Mouse (Mus musculus) kidney, postnatal 25 days (tissue): ENCODE data around the gene Map3k6.

Source experiments
- DNase-seq, 2 experiments: peaks; one replicate each; pipeline ENCODE4 v3.0.0; 2021; ENCODE audit warnings: mixed read lengths in 2 of 2

Gene Map3k6

DNA sequence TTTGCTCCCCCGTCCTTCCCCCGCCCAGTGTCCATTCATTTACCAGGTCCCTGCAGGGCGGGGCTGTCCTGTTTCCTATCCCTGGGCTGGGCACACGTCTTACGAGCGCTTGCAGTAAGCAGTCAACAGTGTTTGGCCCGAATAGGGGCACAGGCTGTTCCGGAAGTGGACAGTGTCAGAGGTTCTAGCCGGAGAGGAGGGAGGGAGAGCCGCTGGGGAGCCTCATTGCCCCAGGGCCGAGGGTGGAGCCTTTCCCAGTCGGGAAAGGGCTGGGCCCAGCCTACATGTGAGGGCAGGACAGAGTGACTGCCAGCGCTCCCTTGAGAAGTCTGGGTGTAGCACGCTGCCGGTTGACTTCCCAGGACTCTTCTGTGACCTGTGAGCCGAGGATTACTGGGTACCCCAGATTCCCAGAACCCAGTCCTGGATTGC, at the start of gene Map3k6:
Gene Map3k6 (plus strand): TSS at position 329 of the 432 bp plus-strand sequence.
- DNase-seq = peak; percentile 84 to 96

GRCm38 (mm10) chr4:133194482-133194881, 46.1 kb upstream of the Map3k6 start:
- no peak for DNase-seq

- no peak for DNase-seq
These were observed 45.6 kb upstream of the Map3k6 start for GRCm38 (mm10) chr4:133195014-133195413.

DNA sequence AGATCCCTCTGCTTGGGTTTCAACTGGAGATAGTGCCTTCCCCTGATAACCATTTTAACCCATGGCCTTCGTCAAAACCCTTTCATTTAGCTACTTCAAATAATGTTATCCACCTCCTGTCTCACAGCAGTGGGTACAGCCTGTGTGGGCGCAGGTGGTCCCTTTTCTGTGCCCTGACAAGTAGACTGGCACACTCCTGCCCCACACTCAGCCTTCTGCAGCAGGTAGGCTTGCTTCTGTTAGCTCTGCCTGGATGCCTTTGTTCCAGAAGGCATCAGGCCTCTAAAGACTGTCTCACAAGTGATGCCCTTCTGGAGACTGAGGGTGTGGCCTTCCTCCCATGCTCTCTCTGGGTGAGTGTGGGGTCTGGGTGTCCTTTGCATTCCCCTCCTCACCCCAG, 44.5 kb upstream of the Map3k6 start:
- no peak for DNase-seq

DNA sequence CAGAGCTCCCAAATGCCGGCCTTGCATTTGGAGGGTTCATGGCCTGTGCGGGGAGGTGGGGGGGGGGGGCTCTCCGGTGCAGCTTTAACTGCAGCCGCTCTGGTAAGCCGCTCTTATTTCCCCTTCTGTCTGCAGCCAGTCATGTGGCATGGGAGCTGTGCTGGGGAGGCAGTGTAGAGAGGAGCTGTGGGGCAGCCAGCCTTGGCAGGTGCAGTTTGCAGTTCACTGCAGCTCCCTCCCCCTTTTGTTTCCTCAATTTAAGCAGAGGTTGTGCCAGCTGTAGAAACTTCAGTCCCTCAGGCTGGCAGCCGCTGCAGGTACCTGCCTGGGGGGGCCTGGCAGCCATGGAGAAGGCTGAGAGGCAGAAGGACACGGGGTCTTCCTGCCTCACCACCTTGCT, 43.8 kb upstream of the Map3k6 start:
- peak in 1 of 2 experiments; percentile 76 for DNase-seq

DNA sequence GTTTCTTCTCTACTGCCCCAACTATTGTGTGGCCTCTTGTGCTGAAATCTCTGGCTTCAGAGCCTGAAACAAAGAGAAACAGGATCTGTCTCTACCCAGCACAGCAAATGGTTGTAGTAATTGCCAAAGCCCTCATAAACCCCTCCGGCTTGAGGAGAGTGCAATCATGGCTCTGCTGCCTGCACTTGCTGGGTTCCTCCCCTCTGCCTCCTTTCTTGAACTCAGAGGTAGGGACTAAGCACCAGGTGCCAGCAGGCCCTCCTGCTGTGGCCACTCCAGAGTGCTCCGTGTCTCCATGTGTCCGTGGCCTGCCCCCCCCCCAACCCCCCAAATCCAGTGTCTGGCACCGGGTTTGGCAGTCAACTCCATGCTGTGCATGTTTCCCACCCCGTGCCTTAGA, 43.3 kb upstream of the Map3k6 start:
- DNase-seq = no peak

GRCm38 (mm10) chr4:133197801-133198286, 42.8 kb upstream of the Map3k6 start:
- peak; percentile 64 to 89 for DNase-seq

DNA sequence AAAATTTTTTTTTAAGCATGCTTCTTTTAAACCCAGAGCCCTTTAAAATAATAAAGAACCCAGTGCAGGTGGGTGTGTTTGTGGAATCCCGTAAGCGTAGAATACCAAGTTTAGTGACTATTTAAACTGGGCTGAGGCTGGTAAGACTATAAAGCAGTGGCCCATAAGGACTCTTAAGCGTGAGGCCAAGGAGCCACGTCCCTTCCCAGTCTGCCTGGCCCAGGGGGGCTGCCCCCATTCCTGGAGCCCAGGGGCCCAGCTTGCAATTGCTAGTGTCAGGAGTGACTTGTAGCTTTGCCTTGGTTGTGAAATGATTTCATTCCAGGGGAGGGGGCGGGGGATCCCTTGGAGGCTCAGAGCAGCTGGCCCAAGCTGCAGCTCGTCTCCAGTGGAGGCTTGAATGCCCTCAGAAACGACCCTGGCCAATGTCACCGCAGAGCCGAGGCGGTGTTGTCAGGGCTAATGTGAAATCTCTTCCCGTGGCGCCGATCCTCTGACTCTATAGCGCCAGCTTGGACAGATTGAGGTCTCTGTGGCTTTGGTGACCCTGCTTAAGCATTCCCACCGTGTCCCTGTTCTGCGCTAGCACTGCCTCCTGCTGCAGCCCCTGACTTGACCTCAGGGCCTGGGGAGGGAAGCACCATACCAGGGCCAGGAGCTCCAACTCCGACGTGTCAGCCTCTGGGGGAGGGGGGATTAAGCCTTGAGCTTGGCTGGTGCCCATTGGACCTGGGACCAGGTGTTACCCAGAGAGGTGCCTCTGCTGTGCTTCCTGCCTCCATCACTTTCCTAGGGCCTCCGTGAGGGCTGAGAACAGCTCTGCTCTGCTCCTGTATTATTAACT, 42.1 kb upstream of the Map3k6 start:
- no peak for DNase-seq

GRCm38 (mm10) chr4:133199743-133200142, 40.9 kb upstream of the Map3k6 start:
- DNase-seq = no peak

DNA sequence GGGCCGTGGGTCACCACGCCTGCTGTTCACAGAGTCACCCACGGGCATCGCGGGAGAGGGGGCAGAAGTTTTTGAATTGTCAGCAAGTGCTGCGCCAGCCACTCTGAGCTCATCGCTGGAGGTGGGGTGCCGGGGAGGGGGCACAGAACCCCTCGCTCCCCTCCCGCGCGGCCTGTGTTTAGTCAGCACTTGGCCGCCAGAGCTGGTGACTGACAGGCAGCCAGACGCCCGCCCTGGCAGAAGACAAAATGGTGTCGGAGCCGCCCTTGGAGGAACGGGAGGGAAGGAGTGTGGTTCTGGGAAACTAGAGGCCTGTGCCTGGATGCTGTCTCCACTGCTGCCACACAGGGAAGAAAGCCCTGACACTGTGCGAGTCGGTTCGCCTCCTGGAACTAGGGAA, 40.3 kb upstream of the Map3k6 start:
- peak; percentile 54 to 83 for DNase-seq

DNA sequence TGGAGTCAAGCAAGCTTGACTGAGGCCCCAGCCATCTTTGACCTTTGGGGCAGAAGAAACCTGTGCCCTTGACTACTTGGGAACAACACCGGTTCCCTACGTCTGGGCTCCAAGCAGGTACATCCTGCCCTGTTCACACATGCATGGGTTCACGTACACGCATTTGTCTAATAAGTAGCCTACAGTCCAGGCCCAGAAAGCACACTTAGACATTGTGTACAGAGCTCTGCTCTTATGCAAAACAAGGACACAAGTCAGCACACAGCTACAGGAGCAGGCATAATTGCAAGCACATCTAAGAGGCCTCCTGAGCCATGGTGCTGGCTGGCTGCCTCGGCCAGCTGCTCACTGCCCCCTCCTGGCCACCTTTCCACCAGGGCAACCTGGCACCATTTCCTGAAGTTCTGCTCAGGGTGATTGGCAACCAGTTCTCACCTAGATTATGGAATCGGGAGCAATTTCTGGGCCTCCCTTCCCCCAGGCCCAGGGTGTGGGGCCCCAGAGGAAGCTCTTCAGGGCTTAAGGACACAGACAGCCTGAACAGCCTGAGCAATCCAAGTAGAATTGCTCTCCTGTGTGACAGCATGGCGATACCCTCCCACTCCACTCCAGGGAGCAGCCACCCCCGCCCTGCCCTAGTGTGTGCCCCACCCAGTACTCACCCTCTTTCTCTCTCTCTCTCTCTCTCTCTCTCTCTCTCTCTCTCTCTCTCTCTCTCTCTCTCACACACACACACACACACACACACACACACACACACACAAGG, 39.4 kb upstream of the Map3k6 start:
- DNase-seq = peak; percentile 85 to 90

DNA sequence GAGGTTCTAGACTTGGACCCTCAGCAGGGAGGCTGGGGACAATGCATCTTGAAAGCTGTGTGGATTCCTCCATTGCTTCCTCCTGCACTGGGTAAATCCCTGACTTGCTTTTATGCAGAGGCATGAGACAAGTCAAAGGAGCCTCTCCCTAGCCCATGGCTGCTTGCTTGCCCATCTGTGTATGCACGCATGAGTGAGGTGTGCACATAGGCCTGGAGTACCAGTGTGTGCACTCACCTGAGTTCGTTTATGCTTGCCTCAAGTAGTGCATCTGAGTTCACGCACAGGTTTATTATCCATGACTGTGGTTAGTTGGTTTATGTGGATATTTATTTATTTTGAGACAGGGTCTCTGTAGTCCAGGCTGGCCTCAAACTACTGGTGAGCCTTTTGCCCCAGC, 38.4 kb upstream of the Map3k6 start:
- no peak for DNase-seq

DNA sequence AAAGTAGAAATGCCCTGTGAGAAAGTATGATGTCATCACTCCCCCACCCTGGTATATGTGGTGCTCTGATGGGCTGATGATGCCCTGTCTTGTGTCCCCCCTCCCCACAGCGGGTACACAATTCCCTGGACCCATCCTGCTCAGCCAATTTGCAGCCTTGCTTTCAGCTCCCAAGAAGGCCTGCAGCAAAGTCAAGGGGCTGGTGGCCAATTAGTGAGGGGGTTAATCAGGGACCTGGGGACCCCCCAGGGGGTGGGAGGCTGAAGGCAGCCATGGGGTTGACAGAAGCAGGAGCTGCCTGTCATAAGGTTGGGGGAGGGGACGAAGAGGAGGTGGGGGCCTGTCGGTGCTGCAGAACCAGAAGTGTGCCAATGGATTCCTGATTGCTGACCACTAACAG, 37.0 kb upstream of the Map3k6 start:
- no peak for DNase-seq

- no peak for DNase-seq
These were observed 36.2 kb upstream of the Map3k6 start for GRCm38 (mm10) chr4:133204379-133204778.

DNA sequence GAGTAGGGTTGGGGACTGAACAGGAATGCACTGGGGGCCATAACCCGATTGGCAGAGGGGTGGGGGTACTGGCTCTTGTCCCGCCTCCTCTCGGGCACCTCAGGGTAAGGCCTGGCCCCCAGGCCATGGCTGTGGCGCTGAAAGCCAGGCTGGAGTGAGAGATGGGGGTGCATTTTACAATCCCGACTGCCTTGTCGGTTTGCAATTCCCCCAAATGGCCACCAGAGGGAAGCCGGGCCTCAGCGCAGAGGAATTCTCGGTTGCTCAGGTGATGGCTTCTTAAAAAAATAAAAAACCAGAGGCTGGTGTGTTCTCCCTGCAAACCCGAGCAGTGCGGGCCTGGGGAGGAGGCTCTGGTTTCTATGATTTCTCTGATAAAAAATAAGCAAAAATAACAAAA, 31.3 kb upstream of the Map3k6 start:
- peak; percentile 65 to 71 for DNase-seq

- DNase-seq = no peak
These were observed 30.4 kb upstream of the Map3k6 start for GRCm38 (mm10) chr4:133210023-133210787.

DNA sequence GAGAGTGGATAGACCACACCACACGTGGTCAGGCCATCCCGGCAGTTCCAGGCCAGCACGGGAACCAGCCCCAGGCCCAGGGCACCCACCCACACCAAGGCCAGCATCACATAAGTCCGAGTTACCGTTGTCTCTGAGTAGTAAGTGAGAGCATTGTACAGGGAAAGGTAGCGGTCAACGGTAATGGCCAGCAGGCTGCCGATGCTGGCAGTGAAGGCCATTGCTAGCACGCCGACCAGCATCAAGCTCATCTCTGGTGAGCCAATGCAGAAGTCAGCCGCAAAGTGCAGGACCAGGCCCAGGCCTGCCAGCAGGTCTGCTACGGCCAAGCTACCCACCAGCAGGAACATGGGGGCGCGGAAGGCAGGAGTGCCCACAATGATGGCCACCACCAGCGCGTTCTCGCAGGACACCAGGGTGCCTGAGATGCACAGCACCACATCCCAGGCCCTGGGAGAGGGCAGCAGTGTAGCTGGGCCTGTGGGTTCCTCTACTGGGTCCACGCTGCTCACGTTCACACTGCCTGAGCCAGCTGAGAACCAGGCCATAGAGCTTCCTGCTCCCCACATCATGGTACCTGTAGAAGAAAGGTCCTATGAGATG, 29.7 kb upstream of the Map3k6 start:
- DNase-seq = no peak

- no peak for DNase-seq
These were observed 28.7 kb upstream of the Map3k6 start, which contains the start of the genes Cd164l2 and Gpr3 for GRCm38 (mm10) chr4:133211751-133212561. Cd164l2 (plus strand) TSS chr4:133212131. Gpr3 (minus strand) TSS chr4:133212536.

GRCm38 (mm10) chr4:133212562-133213267, 27.9 kb upstream of the Map3k6 start:
- peak; percentile 86 to 90 for DNase-seq

GRCm38 (mm10) chr4:133213268-133213590, 27.4 kb upstream of the Map3k6 start:
- peak; percentile 38 to 72 for DNase-seq

DNA sequence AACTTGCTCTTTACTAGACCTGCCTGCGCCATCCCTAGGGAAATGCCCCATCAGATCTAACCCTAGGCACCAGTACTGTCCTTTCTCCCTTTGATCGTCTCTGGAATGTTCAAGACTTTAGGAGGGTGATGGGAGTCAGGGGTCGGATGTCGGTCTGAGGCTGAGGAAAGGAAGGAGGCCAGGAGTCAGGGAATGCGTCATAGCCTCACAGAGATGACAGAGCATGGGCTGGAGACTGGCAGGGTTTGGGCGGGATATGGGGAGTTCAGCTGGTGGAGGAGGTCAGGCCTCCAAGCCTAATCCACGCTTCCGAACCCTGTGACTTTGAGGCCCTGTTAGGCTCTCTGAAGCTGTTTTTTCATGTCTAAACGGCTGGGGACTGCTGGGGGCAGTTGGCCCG, 27.0 kb upstream of the Map3k6 start:
- DNase-seq = no peak
